Mouse (Mus musculus) olfactory bulb, adult 2 months (tissue): Measurements from ENCODE around the gene Cmtm6.

Experiments
- CTCF ChIP-seq: fragments of 200-500 bp; IDR thresholded peaks from 2 replicates; pipeline ENCODE4 v1.5.1; 2012; ENCODE audit warnings: low read depth, mild to moderate bottlenecking, low read length, moderate library complexity; ENCODE audit not compliant: insufficient read depth
- POLR2A ChIP-seq: fragments of 200-500 bp; IDR thresholded peaks from 2 replicates; pipeline ENCODE4 v1.6.1; 2012; ENCODE audit warnings: mild to moderate bottlenecking, low read depth, low read length, moderate library complexity; ENCODE audit not compliant: insufficient read depth

GRCm38 (mm10) chr9:114776361-114776760 is 45.4 kb downstream of the Cmtm6 start:
- TF ChIP-seq CTCF = no peak
- TF ChIP-seq POLR2A = no peak
